Mouse (Mus musculus) MEL (cell line): Measurements from ENCODE around the gene Nr1h3. TPM values are rescaled to one million over a fixed set of nuclear protein-coding genes. Genes with fewer than 3 reads are reported as not detected.

Experiments
- DNase-seq: peaks from one replicate; pipeline ENCODE4 v3.0.0; 2011; ENCODE audit warnings: low read depth, low spot score
- H3K27ac ChIP-seq: 2 replicates; pipeline ENCODE4 v1.5.1; 2012; ENCODE audit warnings: low read depth, mild to moderate bottlenecking, control low read depth, low read length, moderate library complexity; ENCODE audit not compliant: control insufficient read depth
- H3K27me3 ChIP-seq, 2 experiments: fragments of 150-350 bp in 1 of 2; sonication (generic) in 1 of 2; 2 replicates each; pipeline ENCODE4 v1.6.1; 2012; ENCODE audit warnings: low read length in 2 of 2, mild to moderate bottlenecking in 2 of 2, improper control_type of control experiment in 1 of 2, moderate library complexity in 1 of 2; ENCODE audit not compliant: insufficient read depth in 2 of 2, control insufficient read depth in 1 of 2
- H3K36me3 ChIP-seq, 2 experiments: 2 replicates each; pipeline ENCODE4 v1.6.1; 2012 to 2014; ENCODE audit warnings: low read length in 2 of 2, improper control_type of control experiment in 1 of 2, inconsistent platforms in 1 of 2, mild to moderate bottlenecking in 1 of 2; ENCODE audit not compliant: insufficient read depth in 2 of 2, control insufficient read depth in 1 of 2
- H3K4me1 ChIP-seq, 2 experiments: fragments of 150-350 bp in 1 of 2; sonication (generic) in 1 of 2; 2 replicates each; pipeline ENCODE4 v1.6.1; 2012; ENCODE audit warnings: low read length in 2 of 2, improper control_type of control experiment in 1 of 2, mild to moderate bottlenecking in 1 of 2; ENCODE audit not compliant: insufficient read depth in 2 of 2, control insufficient read depth in 1 of 2
- H3K4me3 ChIP-seq, 2 experiments: fragments of 150-350 bp in 1 of 2; sonication (generic) in 1 of 2; 2 replicates each; pipeline ENCODE4 v1.5.1; 2012; ENCODE audit warnings: low read depth in 2 of 2, low read length in 2 of 2, mild to moderate bottlenecking in 2 of 2, moderate library complexity in 2 of 2, control low read depth in 1 of 2, improper control_type of control experiment in 1 of 2; ENCODE audit not compliant: control insufficient read depth in 1 of 2, insufficient read depth in 1 of 2
- H3K79me2 ChIP-seq: 2 replicates; pipeline ENCODE4 v1.6.1; 2012; ENCODE audit warnings: mild to moderate bottlenecking, low read length, moderate library complexity; ENCODE audit not compliant: control insufficient read depth, poor library complexity, insufficient read depth
- H3K9ac ChIP-seq: 2 replicates; pipeline ENCODE4 v1.6.1; 2012; ENCODE audit warnings: low read depth, mild to moderate bottlenecking, control low read depth, low read length, moderate library complexity; ENCODE audit not compliant: control insufficient read depth, poor library complexity, severe bottlenecking
- H3K9me3 ChIP-seq: fragments of 150-350 bp; sonication (generic); replicated peaks from 2 replicates; pipeline ENCODE4 v1.6.1; 2012; ENCODE audit warnings: mild to moderate bottlenecking, low read length, improper control_type of control experiment, moderate library complexity; ENCODE audit not compliant: insufficient read depth
- BHLHE40 ChIP-seq: IDR thresholded peaks from 2 replicates; pipeline ENCODE4 v1.6.1; 2012; ENCODE audit warnings: low read depth, mild to moderate bottlenecking, inconsistent platforms, low read length, improper control_type of control experiment, borderline replicate concordance
- CHD1 ChIP-seq: IDR thresholded peaks from 2 replicates; pipeline ENCODE4 v1.6.1; 2012; ENCODE audit warnings: low read depth, mild to moderate bottlenecking, inconsistent platforms, low read length, improper control_type of control experiment
- CHD2 ChIP-seq: IDR thresholded peaks from 2 replicates; pipeline ENCODE4 v1.6.1; 2011; ENCODE audit warnings: low read length, improper control_type of control experiment
- E2F4 ChIP-seq: IDR thresholded peaks from 2 replicates; pipeline ENCODE4 v1.6.1; 2011; ENCODE audit warnings: low read depth, low read length, improper control_type of control experiment, borderline replicate concordance
- ELF1 ChIP-seq: IDR thresholded peaks from 2 replicates; pipeline ENCODE4 v1.6.1; 2014; ENCODE audit warnings: low read depth, mild to moderate bottlenecking, inconsistent platforms, low read length, improper control_type of control experiment, moderate library complexity
- EP300 ChIP-seq, 2 experiments: IDR thresholded peaks; 2 replicates each; pipeline ENCODE4 v1.6.1; 2011; ENCODE audit warnings: improper control_type of control experiment in 2 of 2, low read length in 2 of 2, low read depth in 1 of 2, mild to moderate bottlenecking in 1 of 2
- ETS1 ChIP-seq: IDR thresholded peaks from 2 replicates; pipeline ENCODE4 v1.6.1; 2012; ENCODE audit warnings: low read depth, mild to moderate bottlenecking, inconsistent platforms, low read length, improper control_type of control experiment, moderate library complexity
- GABPA ChIP-seq: IDR thresholded peaks from 2 replicates; pipeline ENCODE4 v1.6.1; 2012; ENCODE audit warnings: low read depth, mild to moderate bottlenecking, inconsistent platforms, low read length, improper control_type of control experiment, moderate library complexity
- KAT2A ChIP-seq: conservative IDR thresholded peaks from 2 replicates; pipeline ENCODE4 v1.6.1; 2012; ENCODE audit warnings: low read depth, low read length, improper control_type of control experiment, inconsistent platforms
- MAFK ChIP-seq: IDR thresholded peaks from 2 replicates; pipeline ENCODE4 v1.6.1; 2011; ENCODE audit warnings: low read depth, mild to moderate bottlenecking, low read length, improper control_type of control experiment, borderline replicate concordance
- MAX ChIP-seq: IDR thresholded peaks from 2 replicates; pipeline ENCODE4 v1.6.1; 2011; ENCODE audit warnings: low read length, improper control_type of control experiment
- MAZ ChIP-seq: IDR thresholded peaks from 2 replicates; pipeline ENCODE4 v1.6.1; 2012; ENCODE audit warnings: low read depth, mild to moderate bottlenecking, inconsistent platforms, low read length, improper control_type of control experiment
- MEF2A ChIP-seq: IDR thresholded peaks from 2 replicates; pipeline ENCODE4 v1.6.1; 2014; ENCODE audit warnings: low read depth, mild to moderate bottlenecking, inconsistent platforms, low read length, improper control_type of control experiment; ENCODE audit not compliant: poor library complexity, insufficient replicate concordance, severe bottlenecking; ENCODE audit errors: extremely low read depth
- MXI1 ChIP-seq: IDR thresholded peaks from 2 replicates; pipeline ENCODE4 v1.6.1; 2011; ENCODE audit warnings: mild to moderate bottlenecking, low read depth, low read length, improper control_type of control experiment
- MYB ChIP-seq: IDR thresholded peaks from 2 replicates; pipeline ENCODE4 v1.6.1; 2011; ENCODE audit warnings: mild to moderate bottlenecking, low read depth, low read length, improper control_type of control experiment
- MYC ChIP-seq: IDR thresholded peaks from 2 replicates; pipeline ENCODE4 v1.6.1; 2011; ENCODE audit warnings: low read depth, mild to moderate bottlenecking, low read length, improper control_type of control experiment, moderate library complexity
- NRF1 ChIP-seq: IDR thresholded peaks from 2 replicates; pipeline ENCODE4 v1.6.1; 2014; ENCODE audit warnings: low read depth, mild to moderate bottlenecking, inconsistent platforms, low read length, improper control_type of control experiment, moderate library complexity; ENCODE audit not compliant: poor library complexity, insufficient read depth, severe bottlenecking
- POLR2A ChIP-seq, 2 experiments: IDR thresholded peaks; 2 replicates each; pipeline ENCODE4 v1.6.1; 2011 to 2012; ENCODE audit warnings: low read length in 2 of 2, mild to moderate bottlenecking in 2 of 2, control low read depth in 1 of 2, improper control_type of control experiment in 1 of 2, low read depth in 1 of 2, moderate library complexity in 1 of 2; ENCODE audit not compliant: control insufficient read depth in 1 of 2, insufficient read depth in 1 of 2, poor library complexity in 1 of 2
- POLR2AphosphoS2 ChIP-seq: IDR thresholded peaks from 2 replicates; pipeline ENCODE4 v1.6.1; 2011; ENCODE audit warnings: low read length, improper control_type of control experiment
- POLR2AphosphoS5 ChIP-seq: IDR thresholded peaks from 2 replicates; pipeline ENCODE4 v1.6.1; 2012; ENCODE audit warnings: low read depth, borderline replicate concordance, mild to moderate bottlenecking, inconsistent platforms, low read length, moderate library complexity, mixed read lengths
- RAD21 ChIP-seq: IDR thresholded peaks from 2 replicates; pipeline ENCODE4 v1.6.1; 2011; ENCODE audit warnings: mild to moderate bottlenecking, low read depth, low read length, improper control_type of control experiment
- RCOR1 ChIP-seq: IDR thresholded peaks from 2 replicates; pipeline ENCODE4 v1.6.1; 2012; ENCODE audit warnings: low read depth, mild to moderate bottlenecking, inconsistent platforms, low read length, improper control_type of control experiment
- SIN3A ChIP-seq: IDR thresholded peaks from 2 replicates; pipeline ENCODE4 v1.6.1; 2012; ENCODE audit warnings: low read length, improper control_type of control experiment, inconsistent platforms
- SMC3 ChIP-seq: IDR thresholded peaks from 2 replicates; pipeline ENCODE4 v1.6.1; 2011; ENCODE audit warnings: low read depth, low read length, improper control_type of control experiment
- TAL1 ChIP-seq: IDR thresholded peaks from 2 replicates; pipeline ENCODE4 v1.6.1; 2012; ENCODE audit warnings: mild to moderate bottlenecking, inconsistent platforms, low read length, moderate library complexity, mixed read lengths
- TCF12 ChIP-seq: IDR thresholded peaks from 2 replicates; pipeline ENCODE4 v1.6.1; 2014; ENCODE audit warnings: low read depth, mild to moderate bottlenecking, inconsistent platforms, low read length, improper control_type of control experiment, moderate library complexity
- UBTF ChIP-seq: IDR thresholded peaks from 2 replicates; pipeline ENCODE4 v1.6.1; 2012; ENCODE audit warnings: low read depth, mild to moderate bottlenecking, inconsistent platforms, low read length, improper control_type of control experiment, moderate library complexity, borderline replicate concordance; ENCODE audit not compliant: insufficient read depth
- USF1 ChIP-seq: IDR thresholded peaks from 2 replicates; pipeline ENCODE4 v1.6.1; 2014; ENCODE audit warnings: low read depth, mild to moderate bottlenecking, inconsistent platforms, low read length, improper control_type of control experiment, moderate library complexity
- USF2 ChIP-seq, 2 experiments: IDR thresholded peaks; 2 replicates each; pipeline ENCODE4 v1.6.1; 2011 to 2012; ENCODE audit warnings: improper control_type of control experiment in 2 of 2, low read length in 2 of 2, borderline replicate concordance in 1 of 2, inconsistent platforms in 1 of 2, low read depth in 1 of 2, mild to moderate bottlenecking in 1 of 2; ENCODE audit not compliant: insufficient read depth in 1 of 2
- ZKSCAN1 ChIP-seq: IDR thresholded peaks from 2 replicates; pipeline ENCODE4 v1.6.1; 2012; ENCODE audit warnings: low read depth, mild to moderate bottlenecking, inconsistent platforms, low read length, improper control_type of control experiment, moderate library complexity
- ZMIZ1 ChIP-seq: IDR thresholded peaks from 2 replicates; pipeline ENCODE4 v1.6.1; 2012; ENCODE audit warnings: low read depth, mild to moderate bottlenecking, inconsistent platforms, low read length, improper control_type of control experiment, moderate library complexity
- ZNF384 ChIP-seq: IDR thresholded peaks from 2 replicates; pipeline ENCODE4 v1.6.1; 2012; ENCODE audit warnings: low read depth, mild to moderate bottlenecking, inconsistent platforms, low read length, improper control_type of control experiment
- polyA plus RNA-seq, 2 experiments: library from polyadenylated mRNA; stranded (reverse) in 1 of 2; unstranded in 1 of 2; fragments of >175 nt in 1 of 2; fragments of >200 nt in 1 of 2; gene quantifications; 2 replicates each; pipeline versions ENCODE4 v1.2.1 to v1.2.4; 2012; ENCODE audit warnings: low replicate concordance in 2 of 2, low read depth in 1 of 2; ENCODE audit not compliant: insufficient read length in 2 of 2, insufficient read depth in 1 of 2, missing spikeins in 1 of 2
- total RNA-seq: library from RNA; depleted of rRNA; stranded (reverse); fragments of 300-350 nt; gene quantifications from 2 replicates; pipeline ENCODE4 v1.2.3, GENCODE M21; 2012

Gene Nr1h3
- total and polyA plus RNA-seq, 3 experiments = 3.5 to 6.9 TPM; not detected in 1

GRCm38 (mm10) chr2:91183148-91183513 lies 19.5 kb downstream of the Nr1h3 start (continued):
- TF ChIP-seq MAFK (no peak), MAX (peak; percentile 54; the same call in 1 of the 2 replicates), RCOR1 (0 out of 2 replicates have a peak, but pooled peaks have one; percentile 22), USF2 (IDR thresholded peaks at IDR 0.05; ENCODE audit: borderline replicate concordance in 1 of 2, insufficient read depth in 1 of 2, low read depth in 1 of 2, low read length in 2 of 2) (no peak), MYC (peak; percentile 50; the same call in 1 of the 2 replicates)

- peak overlapping the region; percentile 98 for H3K27ac ChIP-seq
- peak overlapping the region; percentile 90 for H3K9ac ChIP-seq
- H3K27me3 ChIP-seq = no peaks in the 10 kb centered on the region
- H3K79me2 ChIP-seq = peaks cover 14% of the 10 kb centered on the region
- H3K36me3 ChIP-seq = peaks cover 3 to 20% of the 10 kb centered on the region in 2 experiments; a peak in 3 of 4 replicates
- DNase-seq = peak; percentile 93
- H3K4me3 ChIP-seq = peak overlapping the region; percentile 74 to 82
- no peaks in the 10 kb centered on the region for H3K9me3 ChIP-seq
- H3K4me1 ChIP-seq = peaks cover 7 to 31% of the 10 kb centered on the region in 2 experiments
- TF ChIP-seq E2F4 (no peak), MAZ (peak; percentile 56; the same call in 1 of the 2 replicates), MAFK (no peak), POLR2AphosphoS5 (no peak), EP300 (IDR thresholded peaks at IDR 0.05; ENCODE audit: low read depth in 1 of 2, low read length in 2 of 2) (no peak), MEF2A (no peak), ETS1 (no peak), TAL1 (no peak), MAX (no peak; the same call in 1 of the 2 replicates), ZNF384 (peak; percentile 95), CHD1 (no peak), MYC (no peak), BHLHE40 (no peak), POLR2A (IDR thresholded peaks at IDR 0.05; ENCODE audit: control insufficient read depth in 1 of 2, insufficient read depth in 1 of 2, low read depth in 1 of 2, low read length in 2 of 2, poor library complexity in 1 of 2) (peak; percentile 57 to 76; a peak in 2 of 4 replicates), SIN3A (peak; percentile 67; the same call in 1 of the 2 replicates), RAD21 (no peak), ELF1 (peak; percentile 67), SMC3 (no peak), GABPA (no peak), CHD2 (no peak), ZKSCAN1 (no peak), POLR2AphosphoS2 (no peak), USF1 (no peak), KAT2A (no peak), MYB (no peak), RCOR1 (no peak), ZMIZ1 (no peak), NRF1 (peak; percentile 75), TCF12 (peak; percentile 50), MXI1 (peak; percentile 83), UBTF (peak; percentile 67; the same call in 1 of the 2 replicates)
Observed at GRCm38 (mm10) chr2:91182405-91183147, 20.1 kb downstream of the Nr1h3 start.
